Mouse (Mus musculus): ENCODE results near the gene Lrrc8c. TPM values are rescaled to one million over a fixed set of nuclear protein-coding genes. Genes with fewer than 3 reads are reported as not detected.

The Lrrc8c gene
- total RNA-seq, 1 experiment, result 9.4 TPM

DNA sequence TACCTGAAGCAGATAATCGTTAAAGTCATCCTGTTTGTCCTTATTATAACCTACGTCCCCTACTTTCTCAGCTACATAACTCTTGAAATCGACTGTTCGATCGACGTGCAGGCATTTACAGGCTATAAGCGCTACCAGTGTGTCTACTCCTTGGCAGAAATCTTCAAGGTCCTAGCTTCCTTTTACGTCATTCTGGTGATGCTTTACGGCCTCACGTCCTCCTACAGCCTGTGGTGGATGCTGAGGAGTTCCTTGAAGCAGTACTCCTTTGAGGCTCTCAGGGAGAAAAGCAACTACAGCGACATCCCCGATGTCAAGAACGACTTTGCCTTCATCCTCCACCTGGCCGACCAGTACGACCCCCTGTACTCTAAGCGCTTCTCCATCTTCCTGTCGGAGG, 38.6 kb upstream of the Lrrc8c start:
- Histone ChIP-seq H3K36me3 (ENCODE audit: control insufficient read depth, insufficient read depth, low read length, poor library complexity, severe bottlenecking) (no peaks in the 10 kb centered on the region; the same call in 1 of the 2 replicates), H3K4me3 (ENCODE audit: insufficient read depth in 1 of 2, low read depth in 1 of 2, low read length in 2 of 2, poor library complexity in 1 of 2, severe bottlenecking in 1 of 2) (no peak overlapping the region), H3K9ac (ENCODE audit: insufficient read depth, low read depth, low read length, poor library complexity, severe bottlenecking) (no peak overlapping the region), H3K4me1 (ENCODE audit: control insufficient read depth in 2 of 2, insufficient read depth in 2 of 2, low read length in 2 of 2, poor library complexity in 1 of 2) (no peaks in the 10 kb centered on the region), H3K27ac (ENCODE audit: insufficient read depth, low read depth, low read length, poor library complexity, severe bottlenecking) (no peak overlapping the region), H3K9me3 (ENCODE audit: control insufficient read depth, insufficient read depth, low read depth, low read length) (no peaks in the 10 kb centered on the region)
- in situ Hi-C loops (cut with MboI; ENCODE audit: low sequenced_read_pairs in 2 of 2, unreplicated experiment in 2 of 2), result no loop called here
- no peak for DNase-seq (ENCODE audit: low read depth, low spot score)
- TF ChIP-seq HCFC1 (IDR thresholded peaks at IDR 0.05; ENCODE audit: borderline replicate concordance, insufficient read depth, low read length) (no peak), CHD2 (IDR thresholded peaks at IDR 0.05; ENCODE audit: low read depth, low read length) (no peak), MAFK (IDR thresholded peaks at IDR 0.05; ENCODE audit: insufficient read depth, low read depth, low read length) (no peak), ZC3H11A (IDR thresholded peaks at IDR 0.05; ENCODE audit: borderline replicate concordance, low read depth, low read length) (no peak), ZNF384 (IDR thresholded peaks at IDR 0.05; ENCODE audit: low read depth, low read length) (no peak)

GRCm38 (mm10) chr5:105483632-105484031, 35.6 kb upstream of the Lrrc8c start:
- Histone ChIP-seq H3K9ac (ENCODE audit: insufficient read depth, low read depth, low read length, poor library complexity, severe bottlenecking) (no peak overlapping the region), H3K27ac (ENCODE audit: insufficient read depth, low read depth, low read length, poor library complexity, severe bottlenecking) (no peak overlapping the region), H3K36me3 (ENCODE audit: control insufficient read depth, insufficient read depth, low read length, poor library complexity, severe bottlenecking) (no peaks in the 10 kb centered on the region; the same call in 1 of the 2 replicates), H3K4me1 (ENCODE audit: control insufficient read depth in 2 of 2, insufficient read depth in 2 of 2, low read length in 2 of 2, poor library complexity in 1 of 2) (no peaks in the 10 kb centered on the region), H3K9me3 (ENCODE audit: control insufficient read depth, insufficient read depth, low read depth, low read length) (no peaks in the 10 kb centered on the region), H3K4me3 (ENCODE audit: insufficient read depth in 1 of 2, low read depth in 1 of 2, low read length in 2 of 2, poor library complexity in 1 of 2, severe bottlenecking in 1 of 2) (no peak overlapping the region)
- in situ Hi-C loops (cut with MboI; ENCODE audit: low sequenced_read_pairs in 2 of 2, unreplicated experiment in 2 of 2), result no loop called here
- TF ChIP-seq MAFK (IDR thresholded peaks at IDR 0.05; ENCODE audit: insufficient read depth, low read depth, low read length), result no peak
- TF ChIP-seq CHD2 (IDR thresholded peaks at IDR 0.05; ENCODE audit: low read depth, low read length), result no peak
- no peak for TF ChIP-seq HCFC1 (IDR thresholded peaks at IDR 0.05; ENCODE audit: borderline replicate concordance, insufficient read depth, low read length)
- no peak for TF ChIP-seq ZNF384 (IDR thresholded peaks at IDR 0.05; ENCODE audit: low read depth, low read length)
- TF ChIP-seq ZC3H11A (IDR thresholded peaks at IDR 0.05; ENCODE audit: borderline replicate concordance, low read depth, low read length), result no peak
- no peak for DNase-seq (ENCODE audit: low read depth, low spot score)

GRCm38 (mm10) chr5:105484247-105484646, 34.9 kb upstream of the Lrrc8c start:
- Histone ChIP-seq H3K36me3 (ENCODE audit: control insufficient read depth, insufficient read depth, low read length, poor library complexity, severe bottlenecking) (no peaks in the 10 kb centered on the region; the same call in 1 of the 2 replicates), H3K27ac (ENCODE audit: insufficient read depth, low read depth, low read length, poor library complexity, severe bottlenecking) (no peak overlapping the region), H3K4me1 (ENCODE audit: control insufficient read depth in 2 of 2, insufficient read depth in 2 of 2, low read length in 2 of 2, poor library complexity in 1 of 2) (no peaks in the 10 kb centered on the region), H3K9ac (ENCODE audit: insufficient read depth, low read depth, low read length, poor library complexity, severe bottlenecking) (no peak overlapping the region), H3K9me3 (ENCODE audit: control insufficient read depth, insufficient read depth, low read depth, low read length) (no peaks in the 10 kb centered on the region), H3K4me3 (ENCODE audit: insufficient read depth in 1 of 2, low read depth in 1 of 2, low read length in 2 of 2, poor library complexity in 1 of 2, severe bottlenecking in 1 of 2) (no peak overlapping the region)
- no peak for DNase-seq (ENCODE audit: low read depth, low spot score)
- TF ChIP-seq ZC3H11A (IDR thresholded peaks at IDR 0.05; ENCODE audit: borderline replicate concordance, low read depth, low read length) (no peak), ZNF384 (IDR thresholded peaks at IDR 0.05; ENCODE audit: low read depth, low read length) (no peak), HCFC1 (IDR thresholded peaks at IDR 0.05; ENCODE audit: borderline replicate concordance, insufficient read depth, low read length) (no peak), MAFK (IDR thresholded peaks at IDR 0.05; ENCODE audit: insufficient read depth, low read depth, low read length) (no peak), CHD2 (IDR thresholded peaks at IDR 0.05; ENCODE audit: low read depth, low read length) (no peak)
- in situ Hi-C loops (cut with MboI; ENCODE audit: low sequenced_read_pairs in 2 of 2, unreplicated experiment in 2 of 2), result no loop called here

- Histone ChIP-seq H3K36me3 (ENCODE audit: control insufficient read depth, insufficient read depth, low read length, poor library complexity, severe bottlenecking) (no peaks in the 10 kb centered on the region; the same call in 1 of the 2 replicates), H3K9me3 (ENCODE audit: control insufficient read depth, insufficient read depth, low read depth, low read length) (no peaks in the 10 kb centered on the region), H3K27ac (ENCODE audit: insufficient read depth, low read depth, low read length, poor library complexity, severe bottlenecking) (no peak overlapping the region; the same call in 1 of the 2 replicates), H3K9ac (ENCODE audit: insufficient read depth, low read depth, low read length, poor library complexity, severe bottlenecking) (no peak overlapping the region), H3K4me3 (ENCODE audit: insufficient read depth in 1 of 2, low read depth in 1 of 2, low read length in 2 of 2, poor library complexity in 1 of 2, severe bottlenecking in 1 of 2) (no peak overlapping the region), H3K4me1 (ENCODE audit: control insufficient read depth in 2 of 2, insufficient read depth in 2 of 2, low read length in 2 of 2, poor library complexity in 1 of 2) (no peaks in the 10 kb centered on the region)
- in situ Hi-C loops (cut with MboI; ENCODE audit: low sequenced_read_pairs in 2 of 2, unreplicated experiment in 2 of 2), result no loop called here
- DNase-seq (ENCODE audit: low read depth, low spot score), result no peak
- no peak for TF ChIP-seq ZNF384 (IDR thresholded peaks at IDR 0.05; ENCODE audit: low read depth, low read length)
- no peak for TF ChIP-seq HCFC1 (IDR thresholded peaks at IDR 0.05; ENCODE audit: borderline replicate concordance, insufficient read depth, low read length)
Observed at GRCm38 (mm10) chr5:105484891-105485290, 34.3 kb upstream of the Lrrc8c start.

DNA sequence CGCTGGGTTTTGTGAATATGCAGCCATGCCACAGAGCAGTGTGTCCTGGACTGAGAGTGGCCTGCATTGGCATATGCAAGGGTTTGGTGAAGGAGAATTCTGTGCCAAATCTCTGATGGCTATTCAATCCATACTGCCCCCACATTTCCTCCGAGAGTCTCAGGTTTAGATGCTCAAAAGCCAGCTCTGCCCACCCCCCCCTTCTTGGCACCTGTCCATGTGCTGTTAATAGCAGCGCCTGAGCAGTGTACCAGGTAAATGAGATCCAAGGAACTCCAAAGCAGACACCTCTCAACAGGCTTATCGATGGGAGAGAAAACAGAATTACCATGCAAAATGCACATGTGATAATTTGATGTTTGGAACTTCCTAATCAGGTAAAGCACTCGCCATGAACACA, 29.0 kb upstream of the Lrrc8c start:
- H3K4me1 ChIP-seq (ENCODE audit: control insufficient read depth in 2 of 2, insufficient read depth in 2 of 2, low read length in 2 of 2, poor library complexity in 1 of 2), result peaks cover 0 to 4% of the 10 kb centered on the region in 2 experiments; a peak in 1 of 4 replicates
- DNase-seq (ENCODE audit: low read depth, low spot score), result no peak
- H3K4me3 ChIP-seq (ENCODE audit: insufficient read depth in 1 of 2, low read depth in 1 of 2, low read length in 2 of 2, poor library complexity in 1 of 2, severe bottlenecking in 1 of 2), result no peak overlapping the region
- H3K36me3 ChIP-seq (ENCODE audit: control insufficient read depth, insufficient read depth, low read length, poor library complexity, severe bottlenecking), result no peaks in the 10 kb centered on the region
- in situ Hi-C loops (cut with MboI; ENCODE audit: low sequenced_read_pairs in 2 of 2, unreplicated experiment in 2 of 2), result no loop called here
- TF ChIP-seq MAFK (IDR thresholded peaks at IDR 0.05; ENCODE audit: insufficient read depth, low read depth, low read length), result no peak
- no peak for TF ChIP-seq ZNF384 (IDR thresholded peaks at IDR 0.05; ENCODE audit: low read depth, low read length)
- no peak for TF ChIP-seq HCFC1 (IDR thresholded peaks at IDR 0.05; ENCODE audit: borderline replicate concordance, insufficient read depth, low read length)
- no peak for TF ChIP-seq CHD2 (IDR thresholded peaks at IDR 0.05; ENCODE audit: low read depth, low read length)
- TF ChIP-seq ZC3H11A (IDR thresholded peaks at IDR 0.05; ENCODE audit: borderline replicate concordance, low read depth, low read length), result no peak
- no peaks in the 10 kb centered on the region for H3K9me3 ChIP-seq (ENCODE audit: control insufficient read depth, insufficient read depth, low read depth, low read length)
- H3K27ac ChIP-seq (ENCODE audit: insufficient read depth, low read depth, low read length, poor library complexity, severe bottlenecking), result no peak overlapping the region
- no peak overlapping the region for H3K9ac ChIP-seq (ENCODE audit: insufficient read depth, low read depth, low read length, poor library complexity, severe bottlenecking)
